Mouse (Mus musculus): ENCODE data around the gene Spsb1.
A peak's percentile ranks its signal among the peaks of the same experiment; 100 is the strongest.

Gene Spsb1

DNA sequence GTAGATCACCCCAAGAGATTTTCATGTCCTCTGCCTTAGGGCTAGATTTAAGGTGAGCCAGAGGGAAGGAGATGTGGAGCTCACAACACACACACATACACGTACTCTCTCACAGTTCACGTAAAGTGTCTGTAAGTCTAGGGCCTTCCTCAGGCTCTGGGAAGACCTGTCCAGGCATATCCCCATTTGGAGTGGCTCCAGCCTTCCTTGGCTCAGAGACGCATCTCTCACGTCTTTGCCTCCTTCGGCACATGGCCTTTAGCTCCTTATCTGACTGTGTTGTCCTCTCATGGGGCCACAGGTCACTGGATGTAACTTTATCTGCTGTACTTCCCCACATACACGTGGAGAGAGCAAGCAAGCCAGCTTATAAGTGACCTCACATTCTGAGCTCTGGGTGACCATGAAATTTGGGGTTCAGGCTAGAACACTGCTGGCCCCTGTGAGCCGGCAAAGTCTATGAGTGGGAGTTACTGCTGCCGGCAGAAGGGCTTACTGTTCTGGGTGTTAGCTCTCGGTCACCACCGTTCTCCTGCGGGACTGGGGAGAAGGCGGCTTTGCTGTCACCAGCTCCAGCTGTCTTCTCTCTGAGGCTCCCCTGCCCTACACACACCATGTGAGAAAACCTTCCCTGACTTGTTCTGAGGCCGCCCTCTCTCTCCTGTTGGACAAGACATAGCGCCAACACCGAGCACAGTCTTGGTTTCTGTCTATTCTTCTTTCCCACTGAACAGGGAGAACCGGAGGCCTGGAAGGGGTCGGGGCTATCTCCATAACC is 72.5 kb downstream of the Spsb1 start:
- no peak for DNase-seq

DNA sequence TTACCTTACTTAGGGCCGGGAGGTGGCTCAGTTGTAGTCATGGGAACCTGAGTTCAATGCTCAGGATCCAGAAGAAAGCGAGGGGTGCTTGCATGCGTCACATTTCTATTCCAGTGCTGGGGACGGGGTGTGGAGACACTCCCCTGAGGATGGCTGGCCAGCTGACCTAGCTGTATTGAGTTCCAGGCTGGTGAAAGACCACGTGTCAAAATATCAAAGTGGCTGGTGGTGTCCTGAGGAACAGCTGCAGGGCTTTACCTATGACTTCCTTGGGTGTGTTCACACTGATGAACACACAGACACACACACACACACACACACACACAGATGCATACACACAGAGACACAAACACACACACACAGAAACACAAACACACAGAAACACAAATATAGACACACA is 73.9 kb downstream of the Spsb1 start:
- DNase-seq, result no peak

DNA sequence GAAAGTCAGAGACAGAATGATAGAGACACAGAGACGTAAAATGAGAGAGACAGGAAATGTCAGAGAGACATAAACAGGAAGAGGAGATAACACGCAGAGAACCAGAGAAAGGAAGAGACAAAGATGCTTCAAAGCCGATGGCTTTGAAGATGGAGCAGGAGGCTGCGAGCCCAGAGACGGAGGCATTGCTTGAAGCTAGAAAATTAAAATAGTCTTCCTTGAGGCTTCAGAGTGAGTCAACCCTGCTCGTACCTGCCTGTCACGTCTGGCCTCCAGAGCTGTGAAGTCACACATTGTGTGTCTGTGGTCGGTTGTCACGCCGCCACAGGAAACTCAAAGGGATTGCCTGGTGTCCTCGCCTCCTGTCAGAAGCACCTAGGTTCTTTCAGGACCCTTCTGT is 74.9 kb downstream of the Spsb1 start:
- no peak for DNase-seq

DNA sequence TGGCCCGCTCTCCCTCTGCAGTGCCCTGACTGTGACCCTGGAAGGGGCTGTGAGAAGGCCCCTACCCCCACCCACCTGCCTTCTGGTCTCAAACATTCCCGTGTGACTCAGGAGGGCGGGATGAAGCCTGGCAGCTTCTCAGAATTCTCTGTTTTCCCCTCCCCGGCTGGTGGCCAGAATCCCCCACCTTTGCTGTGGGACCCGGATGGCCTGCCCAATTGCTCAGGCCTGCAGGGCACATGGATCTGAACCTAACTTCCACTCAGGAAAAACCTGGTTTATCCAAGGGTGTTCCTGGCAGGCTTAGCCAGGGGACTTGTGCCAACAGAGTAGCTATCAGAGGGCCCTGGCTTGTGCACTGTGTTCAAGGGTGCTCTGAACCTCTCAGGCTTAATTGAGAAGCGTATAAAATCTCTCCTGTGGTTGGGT is 76.8 kb downstream of the Spsb1 start:
- peak; percentile 49 to 59 for DNase-seq

DNA sequence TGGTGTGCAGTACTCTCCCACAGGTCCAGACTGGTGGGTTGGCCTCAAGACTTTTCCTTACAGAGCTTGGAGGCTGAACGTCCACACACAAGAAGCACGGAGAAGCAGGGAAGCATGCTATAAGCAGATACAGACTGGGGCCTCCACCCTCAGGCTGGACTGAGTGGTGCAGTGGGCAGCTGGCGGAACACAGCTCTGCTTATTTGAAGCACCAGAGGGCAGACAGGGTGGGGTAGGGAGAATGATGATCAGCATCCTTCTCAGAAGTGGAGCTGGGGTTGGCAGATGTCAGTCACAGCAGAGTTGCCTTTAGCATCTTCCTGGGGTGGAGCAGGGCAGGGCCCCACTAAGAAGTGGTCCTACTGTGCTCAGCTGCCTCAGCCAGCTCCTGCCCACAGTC is 77.6 kb downstream of the Spsb1 start:
- no peak for DNase-seq

DNA sequence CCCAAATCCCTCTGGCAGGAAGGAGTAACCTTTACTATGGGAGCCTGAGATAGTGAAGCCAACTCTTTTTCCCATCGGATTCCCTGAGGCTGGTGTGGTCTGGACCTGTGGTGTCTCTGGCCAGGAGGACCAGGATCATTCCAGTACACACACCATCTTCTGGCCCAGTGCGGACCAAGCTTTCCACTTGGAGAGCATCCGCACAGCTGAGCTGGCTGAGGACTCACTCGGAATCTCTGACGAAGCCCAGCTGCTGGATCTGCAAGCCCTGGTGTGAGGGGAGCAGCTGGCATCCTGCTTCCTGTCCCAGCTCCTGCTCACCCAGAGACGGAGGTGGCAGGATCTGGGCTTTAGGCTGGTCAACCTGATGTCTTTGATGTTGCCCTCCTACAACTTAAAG is 78.1 kb downstream of the Spsb1 start:
- DNase-seq, result no peak

DNA sequence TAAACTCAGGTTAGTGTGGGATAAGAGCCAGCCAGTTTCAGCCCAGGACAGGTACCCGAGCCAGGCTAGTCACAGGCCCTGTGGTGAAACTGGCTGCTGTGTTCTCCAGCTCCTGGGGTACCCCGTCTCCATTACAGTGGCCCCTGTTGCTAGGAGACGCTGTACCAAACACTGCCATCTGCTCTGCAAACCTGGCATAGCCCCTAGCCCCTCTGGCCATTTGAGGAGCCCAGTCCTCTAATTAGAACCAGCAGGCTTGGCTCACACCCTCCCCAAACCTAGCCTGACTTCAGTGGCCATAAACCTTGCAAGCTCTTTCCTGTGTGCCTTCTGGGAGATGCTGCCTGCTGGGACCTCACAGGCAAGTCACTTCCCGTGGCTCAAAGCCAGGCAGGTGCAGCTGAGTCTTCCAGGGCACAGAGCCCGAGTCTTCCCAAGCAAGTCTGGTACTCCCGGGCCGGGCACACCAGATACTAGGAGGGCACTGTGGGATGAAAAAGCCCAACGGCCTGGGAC is 78.8 kb downstream of the Spsb1 start:
- peak; percentile 77 to 83 for DNase-seq

DNA sequence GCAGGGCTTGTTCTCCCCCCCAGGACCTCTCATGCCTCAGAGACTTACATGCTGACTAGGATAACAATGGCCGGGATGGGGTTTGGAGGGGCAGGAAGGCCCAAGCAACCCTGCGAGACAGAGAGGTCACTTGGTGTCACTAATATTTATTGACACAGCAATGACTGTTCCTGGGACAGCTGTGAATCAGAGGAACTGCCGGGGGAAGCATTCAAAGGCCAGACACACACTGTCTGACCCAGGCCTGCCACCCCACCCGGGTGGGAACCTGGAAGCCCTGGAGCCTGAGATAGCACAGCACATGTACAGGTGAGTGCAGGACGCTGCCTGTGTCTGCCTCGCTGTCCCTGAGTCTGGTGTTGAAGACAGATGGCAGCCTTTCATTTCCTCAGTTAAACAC is 79.5 kb downstream of the Spsb1 start:
- no peak for DNase-seq

DNA sequence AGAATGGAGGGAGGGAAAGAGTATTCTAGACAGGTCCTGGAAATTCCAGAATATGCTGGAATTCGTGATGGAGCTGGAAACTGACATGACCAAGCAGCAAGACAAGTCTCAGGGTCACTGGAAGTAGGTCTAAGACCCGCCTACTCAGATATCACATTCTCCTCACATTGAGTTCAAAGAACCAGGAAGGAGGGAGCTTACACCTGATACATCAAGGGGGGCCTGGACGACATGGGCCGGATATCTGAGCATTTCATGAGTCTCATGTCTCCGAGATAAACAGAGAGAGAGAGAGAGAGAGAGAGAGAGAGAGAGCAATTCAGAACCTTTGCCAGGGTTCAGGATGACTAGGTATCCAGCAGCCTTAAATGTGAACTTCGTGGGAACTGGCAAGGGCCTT is 82.6 kb downstream of the Spsb1 start:
- DNase-seq, result no peak

DNA sequence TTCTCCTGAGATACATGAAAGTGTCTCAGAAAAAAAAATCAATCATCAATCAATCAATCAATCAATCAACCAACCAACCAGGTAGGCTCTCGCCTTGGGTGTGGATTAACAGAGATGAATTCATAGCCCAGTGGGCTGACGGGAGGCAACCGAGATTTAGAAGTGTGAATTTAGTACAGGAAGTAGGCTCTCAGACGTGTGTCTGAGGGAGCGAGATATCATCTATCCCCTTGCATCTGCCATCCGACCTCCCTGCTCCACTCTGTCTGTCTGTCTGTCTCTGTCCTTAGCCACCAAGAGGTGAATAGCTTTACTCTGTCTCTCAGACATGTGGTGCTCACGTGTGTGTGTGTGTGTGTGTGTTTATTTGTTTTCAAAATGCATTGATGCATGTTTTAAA is 83.3 kb downstream of the Spsb1 start:
- DNase-seq, result no peak

DNA sequence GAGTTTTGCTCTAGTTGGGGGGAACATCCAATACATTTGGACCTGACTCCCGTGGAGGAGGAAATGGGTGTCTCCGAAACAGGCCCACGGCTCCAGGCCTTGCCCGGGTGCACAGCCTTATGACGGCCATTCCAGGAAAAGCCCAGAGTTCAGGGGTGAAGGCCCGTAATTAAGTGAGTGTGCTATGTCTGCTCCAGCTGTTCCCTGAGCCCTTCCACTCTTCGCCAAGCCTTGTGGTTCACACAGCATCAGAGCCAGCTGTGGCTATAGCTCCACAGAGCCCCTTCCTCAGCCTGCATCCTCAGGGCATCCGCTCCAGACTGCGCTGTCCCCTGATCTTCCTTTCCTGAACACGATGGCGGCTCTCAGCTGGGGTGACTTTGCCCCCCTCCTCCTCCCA is 83.8 kb downstream of the Spsb1 start:
- no peak for DNase-seq

DNA sequence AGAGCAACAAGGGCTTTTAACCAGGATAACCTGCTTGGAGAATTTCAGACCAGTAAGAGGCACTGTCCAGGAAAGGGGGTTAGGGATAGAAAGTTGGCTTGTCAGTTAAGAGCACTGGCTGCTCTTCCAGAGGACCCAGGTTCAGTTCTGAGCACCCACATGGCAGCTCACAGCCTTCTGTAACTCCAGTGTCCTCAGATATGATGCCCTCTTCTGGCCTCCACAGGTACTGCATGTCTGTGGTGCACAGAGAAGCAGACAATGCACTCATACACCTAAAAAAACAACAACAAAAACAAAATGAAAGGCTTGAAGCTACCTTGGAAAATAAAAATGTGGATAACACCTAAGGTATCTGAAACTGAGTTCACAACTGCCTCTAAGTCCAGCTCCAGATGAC is 84.4 kb downstream of the Spsb1 start:
- DNase-seq, result no peak

DNA sequence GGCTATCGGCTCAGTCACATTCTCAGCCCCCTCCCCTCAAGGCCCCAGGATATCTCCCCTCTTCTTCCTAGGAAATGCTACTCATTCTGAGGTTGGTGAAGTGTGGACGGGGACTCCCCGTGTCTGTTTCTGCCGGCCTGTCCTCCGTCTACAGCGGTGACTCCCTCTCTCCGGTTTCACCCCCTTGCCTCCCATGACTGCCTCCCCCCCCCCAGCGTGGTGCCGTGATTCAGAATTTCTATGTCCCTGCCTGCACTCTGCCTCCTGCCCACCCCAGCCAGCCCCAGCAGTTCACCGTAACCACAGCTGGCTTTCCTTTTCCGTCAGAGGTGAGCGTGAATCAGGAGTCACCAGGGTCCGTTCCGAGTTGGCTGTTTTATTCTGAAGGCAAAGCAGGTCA is 86.1 kb downstream of the Spsb1 start:
- no peak for DNase-seq

DNA sequence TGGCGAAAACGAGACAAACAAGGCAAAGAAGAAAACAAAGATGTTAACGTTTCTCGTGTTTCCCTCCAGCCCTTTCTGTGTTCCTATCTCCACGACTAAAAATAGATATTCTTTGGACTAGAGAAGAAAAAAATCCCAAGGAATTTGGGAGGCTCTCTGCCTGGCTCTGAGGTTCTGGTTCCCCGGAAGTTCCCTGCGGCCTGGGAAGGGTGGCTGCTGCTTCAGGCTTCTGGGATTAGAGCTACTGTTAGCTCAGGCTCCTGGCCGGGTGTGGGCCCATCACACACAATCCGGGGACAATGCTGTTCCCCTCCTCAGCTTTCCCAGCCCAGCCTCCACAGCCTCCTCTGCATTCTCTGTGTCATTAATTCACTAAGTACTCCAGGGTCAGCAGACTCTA is 86.8 kb downstream of the Spsb1 start:
- DNase-seq, result no peak

DNA sequence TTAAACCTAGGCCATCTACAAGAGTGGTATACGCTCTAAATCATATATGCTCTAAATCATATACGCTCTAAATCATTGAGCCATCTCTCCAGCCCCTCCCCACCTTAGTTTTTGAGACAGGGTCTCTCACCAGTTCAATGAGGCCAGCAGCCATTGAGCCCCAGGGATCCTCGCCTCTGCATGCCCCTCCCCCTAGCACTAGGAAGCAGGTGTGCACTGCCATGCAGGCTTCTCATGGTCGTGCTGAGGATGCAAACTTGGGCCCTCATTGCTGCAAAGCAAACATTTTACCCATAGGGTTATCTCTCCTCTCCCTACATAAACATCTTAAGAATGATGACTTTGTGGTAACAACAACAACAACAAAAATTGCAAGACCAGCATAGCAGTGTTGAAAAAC is 87.5 kb downstream of the Spsb1 start:
- DNase-seq, result no peak

DNA sequence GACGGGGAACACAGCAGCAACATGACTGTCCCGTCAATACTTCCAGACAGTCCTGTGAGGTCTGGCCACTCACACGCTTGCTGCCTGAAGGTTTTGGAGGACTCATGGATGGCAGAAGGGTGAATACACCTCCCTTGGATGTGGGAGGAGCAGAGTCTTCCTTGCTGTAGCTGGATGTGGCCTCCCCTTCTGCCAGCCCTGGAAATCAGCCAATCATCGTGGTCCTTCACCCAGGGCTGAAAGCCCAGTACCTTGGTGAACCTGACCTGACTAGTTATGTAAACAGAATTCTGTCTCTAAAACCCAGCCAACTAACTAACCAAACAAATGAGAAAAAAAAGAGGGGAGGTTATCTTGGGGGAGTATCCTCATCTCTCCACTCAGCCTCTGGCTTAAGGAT is 90.4 kb downstream of the Spsb1 start:
- DNase-seq, result no peak

DNA sequence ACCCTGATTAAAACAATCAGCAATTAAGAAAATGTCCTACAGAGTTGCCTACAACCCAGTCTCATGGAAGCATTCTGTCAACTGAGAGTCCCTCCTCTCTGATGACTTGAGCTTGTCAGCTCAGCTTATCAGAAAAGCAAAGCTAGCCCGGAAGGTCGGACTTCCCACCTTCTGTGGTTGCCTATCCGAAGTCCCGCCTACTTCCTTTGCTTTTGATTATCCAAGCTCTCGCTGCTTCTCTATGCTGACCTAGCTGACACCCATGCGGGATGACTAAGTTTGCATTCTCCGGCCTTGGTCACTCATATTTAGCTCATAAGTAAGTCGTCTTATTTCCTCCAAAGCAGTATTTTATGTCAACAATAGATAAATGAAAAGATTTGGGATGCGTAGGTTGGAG is 91.3 kb downstream of the Spsb1 start:
- no peak for DNase-seq

DNA sequence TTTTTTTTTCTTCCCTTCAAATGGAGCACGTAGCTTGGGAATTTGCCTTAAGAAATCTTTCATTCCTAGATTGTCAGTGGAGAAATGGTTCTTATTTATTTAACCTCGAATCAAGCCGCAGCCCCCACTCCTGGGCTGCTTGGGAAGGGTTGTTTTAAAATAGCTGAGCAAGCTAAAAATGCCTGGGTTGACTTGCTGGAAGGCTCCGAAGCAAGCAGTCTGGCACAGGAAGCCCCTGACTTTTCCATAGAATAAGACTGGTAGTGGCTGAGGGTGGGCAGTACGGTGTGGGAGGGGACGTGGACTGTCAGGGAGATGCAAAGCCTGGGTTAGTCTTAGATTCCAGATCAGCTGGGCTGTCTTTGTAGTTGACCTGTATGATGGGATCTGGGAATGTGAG is 94.5 kb downstream of the Spsb1 start:
- no peak for DNase-seq

DNA sequence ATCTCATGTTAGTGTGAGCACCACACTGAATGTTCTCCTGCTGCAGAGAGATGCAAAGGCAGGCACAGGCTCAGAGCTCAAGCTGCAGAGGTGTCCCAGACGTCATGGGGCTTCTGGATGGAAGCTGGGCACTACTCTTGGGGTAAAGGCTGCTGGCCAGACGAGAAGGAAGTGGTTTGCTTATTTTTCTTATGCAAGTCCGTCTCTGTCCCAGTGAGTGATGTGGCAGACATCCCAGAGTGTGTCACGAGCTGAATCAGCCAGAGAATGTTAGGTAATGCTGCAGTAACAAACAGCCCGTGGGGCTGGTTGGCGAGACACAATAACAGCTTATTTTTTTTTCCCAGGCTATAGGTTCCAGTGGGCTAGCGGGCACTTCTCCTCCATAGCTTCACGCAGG is 96.3 kb downstream of the Spsb1 start:
- no peak for DNase-seq

DNA sequence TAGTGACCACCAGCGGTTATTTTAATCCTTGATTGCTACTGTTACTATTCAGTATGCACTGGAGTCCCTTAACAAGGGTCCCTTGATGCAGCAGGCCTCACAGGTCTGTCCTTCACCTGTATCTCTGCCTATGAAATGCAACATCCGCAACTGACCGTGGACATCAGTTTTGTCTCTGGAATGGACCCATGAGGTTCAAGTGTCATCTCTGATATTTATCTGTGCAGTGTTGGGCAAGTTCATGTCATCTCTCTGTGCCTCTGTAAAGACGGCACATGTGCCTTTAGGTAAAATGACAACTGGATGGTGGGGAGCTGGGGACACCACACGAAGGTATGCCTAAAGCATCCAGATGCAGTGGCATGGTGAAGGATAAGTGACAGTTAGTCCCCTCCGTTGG is 96.7 kb downstream of the Spsb1 start:
- no peak for DNase-seq

DNA sequence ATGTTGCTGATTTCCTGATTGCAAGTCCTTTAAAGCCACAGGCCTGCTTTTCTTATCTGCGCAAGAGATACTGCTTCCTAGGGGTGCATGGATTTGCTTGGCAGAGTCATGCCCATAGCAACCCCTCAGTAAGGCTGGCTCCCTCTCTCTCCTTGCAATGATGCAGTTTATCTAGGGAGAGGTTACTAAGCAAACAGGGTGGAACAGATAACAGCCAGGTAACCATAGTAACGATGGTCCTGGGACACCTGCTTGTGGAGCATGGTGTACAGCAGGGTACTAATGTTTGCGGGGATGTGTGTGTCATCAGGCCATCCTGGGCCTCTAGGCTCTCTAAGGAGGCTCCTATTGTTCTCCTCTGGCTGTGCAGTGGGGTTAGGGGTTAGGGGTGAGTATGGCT is 97.2 kb downstream of the Spsb1 start:
- no peak for DNase-seq

DNA sequence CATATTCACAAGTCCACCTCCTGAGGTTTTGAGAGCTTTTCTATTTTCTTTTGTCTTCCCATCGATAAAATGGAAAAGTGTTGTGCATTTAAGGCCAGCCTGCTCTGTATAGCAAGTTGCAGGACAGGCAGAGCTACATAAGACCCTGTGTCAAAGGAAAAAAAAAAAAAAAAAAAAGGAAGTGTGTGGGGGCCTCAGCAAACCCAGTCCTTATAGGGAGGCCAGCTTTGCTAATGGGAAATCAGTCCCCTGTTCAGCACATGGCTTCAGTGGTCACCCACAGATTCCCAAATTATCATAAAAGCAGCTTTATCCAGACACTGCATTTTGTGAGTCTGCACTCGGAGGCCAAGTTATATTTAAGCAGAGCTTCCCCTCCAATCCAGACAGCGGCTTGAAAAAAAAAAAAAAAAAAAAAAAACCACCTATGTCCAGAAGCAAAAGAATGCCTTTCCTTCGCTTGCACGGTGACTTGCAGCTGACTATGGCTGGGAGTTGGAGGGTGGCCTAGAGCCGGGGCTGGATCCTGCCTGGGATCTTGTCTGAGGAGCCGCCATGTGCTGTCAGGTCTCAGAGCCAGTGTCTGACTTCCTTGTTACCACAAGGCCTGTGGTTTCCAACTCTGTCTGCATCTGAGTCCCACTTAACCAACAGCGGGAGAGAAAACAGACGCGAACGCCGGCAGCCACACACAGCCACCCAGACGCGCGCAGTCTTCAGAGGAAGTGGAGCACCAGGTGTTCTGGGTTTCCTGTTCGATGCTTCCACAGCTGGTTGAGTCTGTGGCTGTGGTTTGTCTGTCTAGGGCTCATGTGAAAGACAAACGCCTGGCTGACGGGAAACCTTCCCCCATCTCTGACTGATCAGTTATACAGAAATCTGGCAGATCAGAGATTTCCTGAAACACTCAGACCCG is 98.7 kb downstream of the Spsb1 start:
- DNase-seq, result no peak

DNA sequence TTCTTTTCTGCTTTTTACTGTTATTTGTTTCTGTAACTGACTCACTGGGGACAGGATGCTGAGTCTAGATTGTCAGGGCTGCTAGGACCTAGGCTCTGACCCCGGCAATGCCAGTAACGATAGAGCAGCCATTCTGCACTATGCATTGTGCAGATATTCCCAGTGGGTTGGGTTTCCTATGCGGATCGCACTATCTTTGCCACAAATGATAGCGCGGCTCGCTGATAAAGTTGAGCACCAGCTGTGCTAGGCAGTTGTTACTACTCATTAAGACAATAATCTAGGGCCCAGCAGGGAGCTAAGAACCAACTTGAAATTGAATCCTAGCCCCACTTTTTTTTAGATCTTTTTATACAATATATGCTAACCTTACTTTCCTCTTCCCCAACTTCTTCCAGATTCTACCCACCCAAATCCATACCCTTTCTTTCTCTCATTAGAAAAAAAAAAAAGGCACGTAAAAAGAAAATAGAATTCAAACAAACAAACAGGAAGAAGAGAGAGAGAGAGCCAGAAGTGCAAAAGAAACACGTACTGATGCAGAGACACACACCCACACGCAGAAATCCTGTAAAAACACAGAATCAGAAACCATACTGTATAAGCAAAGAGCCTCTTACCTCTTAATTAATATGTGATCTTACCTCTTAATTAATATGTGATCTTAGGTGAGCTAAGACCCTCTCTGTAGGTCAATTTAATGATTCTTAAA is 99.5 kb downstream of the Spsb1 start:
- no peak for DNase-seq
